Mouse (Mus musculus) C2C12 (cell line): ENCODE results near the gene Kdm5b.

Experiments
- CEBPB ChIP-seq: IDR thresholded peaks from one replicate; pipeline ENCODE4 v1.6.1; 2011; ENCODE audit warnings: low read depth, mild to moderate bottlenecking, control low read depth, moderate library complexity
- CTCF ChIP-seq: IDR thresholded peaks from one replicate; pipeline ENCODE4 v1.5.1; 2011; ENCODE audit not compliant: control insufficient read depth, insufficient read depth, insufficient read length
- FOSL1 ChIP-seq: IDR thresholded peaks from one replicate; pipeline ENCODE4 v1.8.0; 2011; ENCODE audit warnings: mild to moderate bottlenecking, low read length; ENCODE audit not compliant: poor library complexity, insufficient read depth, severe bottlenecking
- MYOD1 ChIP-seq: IDR thresholded peaks from one replicate; pipeline ENCODE4 v1.6.1; 2011; ENCODE audit warnings: low read depth; ENCODE audit not compliant: control insufficient read depth, insufficient read length
- MYOG ChIP-seq: IDR thresholded peaks from one replicate; pipeline ENCODE4 v1.6.1; 2011; ENCODE audit not compliant: control insufficient read depth, insufficient read length; ENCODE audit errors: extremely low read depth

DNA sequence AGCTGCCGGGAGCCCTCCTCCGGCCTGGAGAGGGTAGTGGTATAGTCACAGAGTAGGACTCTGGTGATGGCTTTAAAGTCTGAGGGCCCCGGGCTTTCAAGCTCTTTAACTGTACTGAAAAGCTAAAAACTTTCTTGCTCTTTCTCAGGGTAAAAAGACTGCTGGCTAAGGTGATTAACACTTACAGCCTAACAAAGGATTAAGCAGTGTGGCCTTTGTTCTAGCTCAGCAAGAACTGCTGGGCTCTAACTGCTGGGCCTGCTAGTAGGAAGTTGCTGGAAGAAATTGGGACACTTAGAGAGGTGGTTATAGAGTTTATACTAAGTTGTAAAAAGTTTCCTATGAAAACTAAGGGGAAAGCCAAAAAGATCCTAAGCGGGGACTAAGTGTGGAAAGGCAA is 49.2 kb downstream of the Kdm5b start:
- TF ChIP-seq CTCF = no peak
- TF ChIP-seq FOSL1 = no peak
- no peak for TF ChIP-seq CEBPB
- TF ChIP-seq MYOG = no peak
- TF ChIP-seq MYOD1 = no peak
